Mouse (Mus musculus) cerebellum, adult 11-12 months (tissue): ENCODE measurements around the gene Ppp4c.

Experiments used
- DNase-seq: peaks from one replicate; pipeline ENCODE4 v3.0.0; 2022

Ppp4c gene

DNA sequence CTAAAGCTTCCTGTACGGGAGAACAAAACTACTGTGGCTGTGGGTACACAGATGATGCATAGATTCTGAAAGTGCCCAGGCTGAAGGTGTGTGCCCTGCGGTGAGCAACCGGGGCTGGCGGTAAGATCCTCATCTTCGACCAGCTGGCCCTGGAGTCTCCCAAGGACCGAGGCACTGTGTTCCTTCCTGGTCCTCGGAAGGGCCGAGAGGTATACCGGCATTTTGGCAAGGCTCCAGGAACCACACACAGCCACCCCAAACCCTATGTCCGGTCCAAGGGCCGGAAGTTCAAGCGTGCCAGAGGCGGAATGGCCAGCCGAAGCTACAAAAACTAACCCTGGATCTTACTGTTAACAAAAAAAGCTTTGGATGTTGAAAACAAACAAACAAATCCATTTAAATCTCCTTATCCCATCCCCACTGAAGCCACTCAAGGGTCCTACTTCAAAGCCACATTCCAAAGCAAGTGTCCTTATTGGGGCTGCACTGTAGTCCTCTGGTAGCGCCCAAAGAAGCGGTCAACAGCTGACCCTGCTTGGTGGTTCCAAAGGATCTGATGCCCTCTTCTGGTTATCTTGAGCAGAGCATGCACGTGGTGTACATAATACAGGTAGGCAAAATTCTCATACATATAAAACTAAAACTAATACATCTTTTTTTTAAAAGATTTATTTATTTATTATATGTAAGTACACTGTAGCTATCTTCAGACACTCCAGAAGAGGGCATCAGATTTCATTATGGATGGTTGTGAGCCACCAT is 42.5 kb downstream of the Ppp4c start:
- DNase-seq = no peak

DNA sequence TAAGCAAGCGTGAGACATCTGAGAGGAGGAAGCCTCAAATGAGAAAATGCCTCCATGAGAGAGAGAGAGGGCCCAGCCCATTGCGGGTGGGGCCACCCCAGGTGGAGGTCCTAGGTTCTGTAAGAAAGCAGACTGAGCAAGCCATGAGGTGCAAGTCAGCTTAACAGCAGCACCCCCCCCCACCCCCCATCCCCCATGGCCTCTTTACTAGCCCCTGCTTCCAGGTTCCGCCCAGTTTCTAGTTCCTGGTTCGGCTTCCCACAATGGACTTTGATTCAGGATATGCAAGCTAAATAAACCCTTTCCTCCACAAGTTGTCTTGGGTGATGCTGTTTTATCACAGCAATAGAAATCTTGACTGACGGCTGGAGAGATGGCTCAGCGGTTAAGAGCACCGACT is 43.5 kb downstream of the Ppp4c start:
- DNase-seq = no peak

DNA sequence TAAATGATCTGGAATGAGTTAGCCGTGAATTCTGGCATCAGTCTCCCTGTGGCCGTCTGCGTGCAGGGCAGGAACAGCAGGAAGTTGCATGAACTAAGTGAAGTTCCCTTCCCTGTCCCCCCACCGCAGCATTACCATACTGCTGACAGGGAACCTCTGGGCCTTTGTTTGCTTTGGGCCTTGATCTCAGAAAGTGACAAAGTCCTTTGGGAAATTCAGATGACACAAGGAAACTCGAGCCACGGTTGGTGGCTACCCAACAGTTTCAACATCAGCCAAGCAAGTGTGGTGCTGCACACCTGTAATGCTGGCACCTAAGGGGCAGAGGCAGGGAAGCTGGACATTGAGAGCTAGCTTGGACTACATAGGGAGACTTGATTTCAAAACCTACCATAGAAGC is 45.5 kb downstream of the Ppp4c start:
- no peak for DNase-seq

- DNase-seq = no peak
These were observed 46.2 kb downstream of the Ppp4c start for GRCm38 (mm10) chr7:126746066-126746465.

DNA sequence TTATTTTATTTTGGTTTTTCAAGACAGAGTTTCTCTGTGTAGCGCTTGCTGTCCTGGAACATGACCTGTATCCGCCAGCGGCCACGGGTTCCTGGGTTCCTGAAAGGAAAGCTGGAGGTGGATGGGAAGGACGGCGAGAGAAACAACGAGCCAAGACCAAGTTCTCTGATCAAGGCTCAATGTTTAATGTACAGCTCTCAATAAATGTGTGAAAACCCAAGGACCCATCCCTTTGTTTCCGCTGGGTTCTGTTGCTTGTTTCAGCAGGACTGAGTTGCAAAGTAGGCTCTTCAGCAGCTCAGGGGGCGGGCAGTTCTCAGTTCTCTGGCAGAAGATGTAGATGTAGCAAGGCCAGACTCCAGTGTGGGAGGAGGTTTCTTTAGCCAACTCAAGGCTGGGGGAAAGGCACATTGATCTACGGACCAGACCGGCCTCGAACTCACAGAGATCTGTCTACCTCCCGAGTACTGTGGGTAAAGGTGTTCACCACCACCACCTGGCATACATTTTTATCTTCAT is 50.3 kb downstream of the Ppp4c start:
- no peak for DNase-seq

- no peak for DNase-seq
These were observed 50.8 kb downstream of the Ppp4c start for GRCm38 (mm10) chr7:126741452-126741851.

GRCm38 (mm10) chr7:126740977-126741376 is 51.3 kb downstream of the Ppp4c start:
- DNase-seq = no peak

DNA sequence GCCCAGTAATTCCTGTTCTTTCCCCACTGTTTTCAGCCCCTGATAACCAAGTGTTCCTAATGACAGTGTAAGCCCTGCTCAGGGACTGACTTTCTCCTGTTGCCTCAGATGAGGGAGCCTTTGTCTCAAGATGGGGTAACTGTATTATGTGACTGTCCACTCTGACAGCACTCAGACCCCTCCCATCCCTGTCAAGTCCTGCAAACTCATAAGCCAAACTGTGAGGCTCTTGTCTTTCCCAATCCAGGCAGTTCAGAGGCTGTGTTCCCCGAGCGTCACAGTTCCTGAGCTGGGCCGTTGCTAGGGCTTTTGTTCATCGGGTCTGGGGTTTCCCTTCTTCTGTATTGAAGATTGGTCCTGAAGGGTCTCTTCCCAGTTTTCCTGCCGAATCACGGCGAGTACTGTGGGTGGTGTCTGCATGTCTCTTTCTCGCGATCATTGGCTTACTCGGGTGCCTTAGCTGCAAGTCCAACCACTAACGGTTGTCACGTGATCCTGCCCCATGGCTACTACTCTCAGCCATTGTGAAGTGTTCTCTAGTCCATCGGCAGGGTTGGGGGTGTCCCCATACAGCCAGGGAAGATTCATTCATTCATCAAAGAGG is 52.1 kb downstream of the Ppp4c start:
- no peak for DNase-seq

- DNase-seq = no peak
These were observed 52.7 kb downstream of the Ppp4c start for GRCm38 (mm10) chr7:126739551-126739950.

DNA sequence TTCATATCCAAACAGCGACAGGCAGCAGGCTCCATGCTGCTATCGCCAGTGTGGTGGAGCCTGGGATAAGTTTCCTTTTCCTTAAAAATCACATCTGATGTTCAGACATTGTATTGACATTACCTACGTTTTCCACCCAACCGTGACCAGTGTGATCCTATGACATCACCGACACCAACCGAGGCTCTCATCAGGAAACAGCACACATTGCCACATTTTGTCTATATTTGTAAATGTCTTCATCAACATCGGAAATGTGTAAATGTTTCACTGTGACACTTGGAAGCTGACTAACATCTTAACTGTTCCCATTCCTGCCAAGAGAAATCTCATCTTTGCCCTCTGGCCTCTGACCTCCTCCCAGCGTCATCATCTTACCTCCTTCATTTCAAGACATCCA is 56.2 kb downstream of the Ppp4c start:
- DNase-seq = no peak
